In genomic region chr9:37461571-37461970, GRCm38 (mm10) we compare ENCODE assay signal across 18 mouse cellular contexts. TPM values are rescaled to one million over a fixed set of nuclear protein-coding genes. Genes with fewer than 3 reads are reported as not detected.
DNase-seq lines count a peak whose midpoint lies in the region; ATAC-seq and TF ChIP-seq lines count a peak whose summit lies in the region.
"Had no signal": no experiment of that assay in that cellular context is flagged by ENCODE, and none has a peak within 500 bp of the region (broad histone marks: within the 10 kb centered on the region; RNA-seq: fewer than 3 reads in every experiment).

No protein-coding gene starts in this region.

- intact Hi-C loops in gastrocnemius, postnatal 14 days (cut with DNase I; ENCODE audit: low total_unique reads) = loop anchor here (2.0 to 5.0 kb wide), 2 partner anchors 81 to 153 kb away; no protein-coding TSS in a partner anchor

- no peaks in the 10 kb centered on the region for H3K36me3 ChIP-seq in forebrain, postnatal 0 days (ENCODE audit: insufficient read depth)
- H3K36me3 ChIP-seq in forebrain, embryonic 11.5 days (ENCODE audit: control insufficient read depth, insufficient read depth, low read length) = no peaks in the 10 kb centered on the region
- H3K36me3 ChIP-seq in hindbrain, embryonic 13.5 days = no peaks in the 10 kb centered on the region
- no peaks in the 10 kb centered on the region for H3K36me3 ChIP-seq in hindbrain, embryonic 12.5 days
- H3K36me3 ChIP-seq in hindbrain, embryonic 14.5 days (replicated peaks; ENCODE audit: control insufficient read depth, insufficient read depth) = no peaks in the 10 kb centered on the region
- H3K36me3 ChIP-seq: embryonic facial prominence, embryonic 10.5 days; heart, embryonic 13.5 days had no signal

- H3K4me1 ChIP-seq in forebrain, postnatal 0 days (ENCODE audit: insufficient read depth) = peaks cover 7% of the 10 kb centered on the region; the same call in 1 of the 2 replicates
- H3K4me1 ChIP-seq in forebrain, embryonic 11.5 days (replicated peaks; ENCODE audit: control insufficient read depth, insufficient read depth, low read length) = peaks cover 28% of the 10 kb centered on the region
- H3K4me1 ChIP-seq in hindbrain, embryonic 13.5 days (replicated peaks) = peaks cover 60% of the 10 kb centered on the region
- H3K4me1 ChIP-seq in hindbrain, embryonic 12.5 days = peaks cover 23% of the 10 kb centered on the region
- H3K4me1 ChIP-seq in hindbrain, embryonic 14.5 days (replicated peaks; ENCODE audit: control insufficient read depth, insufficient read depth, low read length) = peaks cover 31% of the 10 kb centered on the region

- H3K27ac ChIP-seq in forebrain, postnatal 0 days (ENCODE audit: low read depth, low read length) = no peak overlapping the region
- H3K27ac ChIP-seq in forebrain, embryonic 11.5 days (ENCODE audit: low read depth, low read length) = no peak overlapping the region
- peak overlapping the region; percentile 40; the same call in 1 of the 2 replicates for H3K27ac ChIP-seq in hindbrain, embryonic 13.5 days
- H3K27ac ChIP-seq in hindbrain, embryonic 12.5 days = no peak overlapping the region
- H3K27ac ChIP-seq in hindbrain, embryonic 14.5 days = no peak overlapping the region
- H3K27ac ChIP-seq: embryonic facial prominence, embryonic 10.5 days; heart, embryonic 13.5 days had no signal

- no peak for TF ChIP-seq POLR2A in brain, embryonic 14.5 days (IDR thresholded peaks at IDR 0.05; ENCODE audit: borderline replicate concordance, extremely low read depth, insufficient read depth, insufficient read length, poor library complexity, severe bottlenecking)

- H3K27me3 ChIP-seq in forebrain, postnatal 0 days (ENCODE audit: insufficient read depth, low read length) = no peaks in the 10 kb centered on the region
- peaks cover 51% of the 10 kb centered on the region for H3K27me3 ChIP-seq in forebrain, embryonic 11.5 days (ENCODE audit: control insufficient read depth, insufficient read depth, low read length)
- peaks cover 52% of the 10 kb centered on the region for H3K27me3 ChIP-seq in hindbrain, embryonic 13.5 days
- peaks cover 71% of the 10 kb centered on the region for H3K27me3 ChIP-seq in hindbrain, embryonic 12.5 days
- H3K27me3 ChIP-seq in hindbrain, embryonic 14.5 days (ENCODE audit: control insufficient read depth, insufficient read depth, low read length) = peaks cover 52% of the 10 kb centered on the region

- no peak for TF ChIP-seq CTCF in forebrain, postnatal 0 days (IDR thresholded peaks at IDR 0.05; ENCODE audit: low read depth)
- TF ChIP-seq CTCF in brain, embryonic 14.5 days (IDR thresholded peaks at IDR 0.05; ENCODE audit: borderline replicate concordance, extremely low read depth, insufficient read depth, insufficient read length) = no peak

- H3K4me2 ChIP-seq in forebrain, postnatal 0 days (ENCODE audit: low read depth) = no peak overlapping the region
- H3K4me2 ChIP-seq in forebrain, embryonic 11.5 days (ENCODE audit: low read depth, low read length, severe bottlenecking) = no peak overlapping the region
- 0 out of 2 replicates have a peak overlapping the region, but pooled peaks have one; percentile 86 for H3K4me2 ChIP-seq in hindbrain, embryonic 13.5 days
- no peak overlapping the region for H3K4me2 ChIP-seq in hindbrain, embryonic 12.5 days (replicated peaks)
- H3K4me2 ChIP-seq in hindbrain, embryonic 14.5 days (replicated peaks) = peak overlapping the region; percentile 96; the same call in 1 of the 2 replicates

- 9% methylated on average over 3 of the region's 3 CpGs for WGBS in forebrain, postnatal 0 days
- 15% methylated on average over 3 of the region's 3 CpGs for WGBS in forebrain, embryonic 11.5 days
- 5% methylated on average over 3 of the region's 3 CpGs for WGBS in hindbrain, embryonic 13.5 days
- WGBS in hindbrain, embryonic 12.5 days = 8% methylated on average over 3 of the region's 3 CpGs
- WGBS in hindbrain, embryonic 14.5 days = 6% methylated on average over 3 of the region's 3 CpGs

- no peaks in the 10 kb centered on the region for H3K9me3 ChIP-seq in forebrain, postnatal 0 days (ENCODE audit: low read length)
- H3K9me3 ChIP-seq in forebrain, embryonic 11.5 days (ENCODE audit: control insufficient read depth, low read length) = no peaks in the 10 kb centered on the region
- H3K9me3 ChIP-seq in hindbrain, embryonic 13.5 days = no peaks in the 10 kb centered on the region
- H3K9me3 ChIP-seq in hindbrain, embryonic 12.5 days (replicated peaks) = no peaks in the 10 kb centered on the region
- H3K9me3 ChIP-seq in hindbrain, embryonic 14.5 days (ENCODE audit: control insufficient read depth, low read length) = no peaks in the 10 kb centered on the region
- H3K9me3 ChIP-seq: embryonic facial prominence, embryonic 10.5 days; heart, embryonic 13.5 days had no signal

- H3K4me3 ChIP-seq in forebrain, postnatal 0 days (ENCODE audit: low read depth, low read length) = no peak overlapping the region
- no peak overlapping the region for H3K4me3 ChIP-seq in forebrain, embryonic 11.5 days (ENCODE audit: low read depth, low read length)
- H3K4me3 ChIP-seq in hindbrain, embryonic 13.5 days = no peak overlapping the region
- no peak overlapping the region for H3K4me3 ChIP-seq in hindbrain, embryonic 12.5 days
- H3K4me3 ChIP-seq in hindbrain, embryonic 14.5 days (replicated peaks; ENCODE audit: low read length) = no peak overlapping the region

- no peak overlapping the region for H3K9ac ChIP-seq in forebrain, postnatal 0 days
- H3K9ac ChIP-seq in forebrain, embryonic 11.5 days (ENCODE audit: low read length) = no peak overlapping the region
- no peak overlapping the region for H3K9ac ChIP-seq in hindbrain, embryonic 13.5 days
- no peak overlapping the region for H3K9ac ChIP-seq in hindbrain, embryonic 12.5 days
- H3K9ac ChIP-seq in hindbrain, embryonic 14.5 days = no peak overlapping the region
- H3K9ac ChIP-seq: heart, embryonic 13.5 days had no signal

- ATAC-seq in forebrain, postnatal 0 days = no peak
- ATAC-seq in forebrain, embryonic 11.5 days (replicated peaks; ENCODE audit: low FRiP score) = no peak
- ATAC-seq in hindbrain, embryonic 13.5 days (ENCODE audit: low FRiP score) = no peak
- no peak for ATAC-seq in hindbrain, embryonic 12.5 days (ENCODE audit: low FRiP score)
- no peak for ATAC-seq in hindbrain, embryonic 14.5 days (ENCODE audit: low FRiP score)
- ATAC-seq: forebrain, embryonic 16.5 days; intestine, embryonic 16.5 days had no signal

- peak; percentile 8 for DNase-seq in forebrain, postnatal 0 days
- DNase-seq in forebrain, embryonic 11.5 days (ENCODE audit: low spot score) = no peak
- peak; percentile 16 for DNase-seq in brain, embryonic 14.5 days (ENCODE audit: low read depth)
- no peak for DNase-seq in hindbrain, embryonic 14.5 days (ENCODE audit: low spot score)
- no peak for DNase-seq in gastrocnemius, postnatal 14 days
- DNase-seq: adrenal gland, adult 2 months; adrenal gland, postnatal 25 days; cerebellum, adult 2 months; gastrocnemius, postnatal 25 days; heart, postnatal 4 days; kidney, adult 2 months had no signal

RNA-seq across cellular contexts. Expression of gene Msantd2, which starts 27.5 kb away (rescaled TPM):
- 43.3 and 122 TPM in 2 replicates for total RNA-seq in forebrain, postnatal 0 days (2014; rRNA removed)
- 15.3 and 19.5 TPM in 2 replicates for polyA plus RNA-seq in forebrain, postnatal 0 days (2015; fragmentation: Nextera tagmentation; extraction: Ambion mirVana)
- polyA plus RNA-seq in forebrain, embryonic 11.5 days (2014; fragmentation: Nextera tagmentation; extraction: Ambion mirVana) = 45.2 and 45.3 TPM in 2 replicates
- 35.4 and 39.2 TPM in 2 replicates for polyA plus RNA-seq in hindbrain, embryonic 13.5 days (2015; fragmentation: Nextera tagmentation; extraction: Ambion mirVana)
- 50.7 TPM in 2 replicates for polyA plus RNA-seq in hindbrain, embryonic 12.5 days (2016; fragmentation: Nextera tagmentation; extraction: Ambion mirVana)
- 65.0 and 72.6 TPM in 2 replicates for polyA plus RNA-seq in brain, embryonic 14.5 days (2012; rRNA removed)
- 29.9 and 36.6 TPM in 2 replicates for polyA plus RNA-seq in hindbrain, embryonic 14.5 days (2014; fragmentation: Nextera tagmentation; extraction: Ambion mirVana)
- 1 to 10 TPM; 4.1 to 6.4 TPM for total RNA-seq in gastrocnemius, postnatal 14 days (2021)

RNA-seq across cellular contexts. Expression of gene Robo3, which starts 28.5 kb away (rescaled TPM):
- total RNA-seq in forebrain, postnatal 0 days (2014; rRNA removed) = 1.2 and 1.9 TPM in 2 replicates
- 0.48 and 1.5 TPM in 2 replicates for polyA plus RNA-seq in forebrain, postnatal 0 days (2015; fragmentation: Nextera tagmentation; extraction: Ambion mirVana)
- polyA plus RNA-seq in forebrain, embryonic 11.5 days (2014; fragmentation: Nextera tagmentation; extraction: Ambion mirVana) = 19.5 and 19.6 TPM in 2 replicates
- 64.6 and 91.3 TPM in 2 replicates for polyA plus RNA-seq in hindbrain, embryonic 13.5 days (2015; fragmentation: Nextera tagmentation; extraction: Ambion mirVana)
- 155 and 187 TPM in 2 replicates for polyA plus RNA-seq in hindbrain, embryonic 12.5 days (2016; fragmentation: Nextera tagmentation; extraction: Ambion mirVana)
- 33.5 and 41.6 TPM in 2 replicates for polyA plus RNA-seq in brain, embryonic 14.5 days (2012; rRNA removed)
- polyA plus RNA-seq in hindbrain, embryonic 14.5 days (2014; fragmentation: Nextera tagmentation; extraction: Ambion mirVana) = 13.3 and 20.5 TPM in 2 replicates
- total RNA-seq in gastrocnemius, postnatal 14 days (2021) = not detected
- total RNA-seq: gastrocnemius, adult 18-20 months; gastrocnemius, postnatal 25 days had no signal

RNA-seq across cellular contexts. Expression of gene Robo4, which starts 59.9 kb away (rescaled TPM):
- 4.1 and 9.6 TPM in 2 replicates for total RNA-seq in forebrain, postnatal 0 days (2014; rRNA removed)
- polyA plus RNA-seq in forebrain, postnatal 0 days (2015; fragmentation: Nextera tagmentation; extraction: Ambion mirVana) = 3.1 and 3.3 TPM in 2 replicates
- polyA plus RNA-seq in forebrain, embryonic 11.5 days (2014; fragmentation: Nextera tagmentation; extraction: Ambion mirVana) = 6.6 and 7.0 TPM in 2 replicates
- 5.7 and 6.5 TPM in 2 replicates for polyA plus RNA-seq in hindbrain, embryonic 13.5 days (2015; fragmentation: Nextera tagmentation; extraction: Ambion mirVana)
- polyA plus RNA-seq in hindbrain, embryonic 12.5 days (2016; fragmentation: Nextera tagmentation; extraction: Ambion mirVana) = 8.0 and 12.0 TPM in 2 replicates
- polyA plus RNA-seq in brain, embryonic 14.5 days (2012; rRNA removed) = 4.8 and 7.2 TPM in 2 replicates
- polyA plus RNA-seq in hindbrain, embryonic 14.5 days (2014; fragmentation: Nextera tagmentation; extraction: Ambion mirVana) = 4.8 and 5.9 TPM in 2 replicates
- 10 to 100 TPM; 16.7 to 23.6 TPM for total RNA-seq in gastrocnemius, postnatal 14 days (2021)

Comparison
In these comparisons a context has a peak if more than half of its experiments do, and no peak if none do; other contexts are left out.
1. DNase-seq: peak in forebrain, postnatal 0 days (single experiment) and brain, embryonic 14.5 days (single experiment); none in forebrain, embryonic 11.5 days (single experiment), hindbrain, embryonic 14.5 days (single experiment) and gastrocnemius, postnatal 14 days (single experiment).
2. H3K4me2 ChIP-seq: peak in hindbrain, embryonic 13.5 days (single experiment) and hindbrain, embryonic 14.5 days (single experiment); none in forebrain, postnatal 0 days (single experiment), forebrain, embryonic 11.5 days (single experiment) and hindbrain, embryonic 12.5 days (single experiment).